20 mouse cellular contexts compared by ENCODE assay signal in the genomic region with DNA sequence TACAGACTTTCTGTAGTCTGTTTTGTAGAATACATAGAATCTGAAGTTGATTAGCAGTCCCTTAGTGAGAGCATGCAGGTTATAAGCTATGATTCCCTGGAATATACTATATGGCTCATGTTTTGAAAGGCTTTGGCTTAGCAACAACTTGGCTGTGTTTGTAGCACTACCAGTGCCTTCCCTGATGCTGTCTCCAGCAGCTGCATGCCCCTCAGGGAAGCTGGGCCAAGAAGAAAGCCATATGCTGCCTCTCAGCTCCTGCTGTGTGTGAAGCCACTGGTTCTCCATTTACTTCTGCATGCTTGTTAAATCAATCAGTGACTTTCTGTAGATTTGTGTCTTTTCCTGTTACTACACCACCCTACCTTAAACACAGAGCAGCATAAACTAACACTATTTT.
A peak's percentile ranks its signal among the peaks of the same experiment; 100 is the strongest.
DNase-seq lines count a peak whose midpoint lies in the region; ATAC-seq and TF ChIP-seq lines count a peak whose summit lies in the region.
"Had no signal": no experiment of that assay in that cellular context is flagged by ENCODE, and none has a peak within 500 bp of the region (broad histone marks: within the 10 kb centered on the region; RNA-seq: fewer than 3 reads in every experiment).

No protein-coding gene starts in this region.

- H3K4me2 ChIP-seq in liver, embryonic 11.5 days = no peak overlapping the region
- H3K4me2 ChIP-seq: heart, embryonic 13.5 days; liver, embryonic 13.5 days; neural tube, embryonic 12.5 days had no signal

- peak overlapping the region; percentile 63 for H3K27ac ChIP-seq in layer of hippocampus, adult 2 months
- no peak overlapping the region for H3K27ac ChIP-seq in liver, embryonic 11.5 days (ENCODE audit: low read depth, low read length)
- H3K27ac ChIP-seq: gastrocnemius, adult 2 months; heart, embryonic 13.5 days; limb, embryonic 10.5 days; liver, embryonic 13.5 days; neural tube, embryonic 12.5 days had no signal

- ATAC-seq in liver, embryonic 11.5 days (replicated peaks; ENCODE audit: low FRiP score) = no peak
- ATAC-seq: forebrain, embryonic 16.5 days; lung, postnatal 0 days; Patski had no signal

- H3K9ac ChIP-seq in liver, embryonic 11.5 days (ENCODE audit: low read depth, low read length) = no peak overlapping the region
- H3K9ac ChIP-seq: heart, embryonic 13.5 days; liver, embryonic 13.5 days; neural tube, embryonic 12.5 days had no signal

- no peak for TF ChIP-seq POLR2A in brain, embryonic 14.5 days (IDR thresholded peaks at IDR 0.05; ENCODE audit: borderline replicate concordance, extremely low read depth, insufficient read depth, insufficient read length, poor library complexity, severe bottlenecking)

- no peak for TF ChIP-seq CTCF in layer of hippocampus, adult 2 months (conservative IDR thresholded peaks at IDR 0.05)
- no peak for TF ChIP-seq CTCF in brain, embryonic 14.5 days (IDR thresholded peaks at IDR 0.05; ENCODE audit: borderline replicate concordance, extremely low read depth, insufficient read depth, insufficient read length)

- H3K36me3 ChIP-seq in liver, embryonic 11.5 days (ENCODE audit: control insufficient read depth, insufficient read depth, low read length) = no peaks in the 10 kb centered on the region
- H3K36me3 ChIP-seq: heart, embryonic 13.5 days; limb, embryonic 10.5 days; liver, embryonic 13.5 days; neural tube, embryonic 12.5 days had no signal

- no peaks in the 10 kb centered on the region for H3K9me3 ChIP-seq in liver, embryonic 11.5 days (ENCODE audit: control insufficient read depth, low read length)
- H3K9me3 ChIP-seq: heart, embryonic 13.5 days; limb, embryonic 10.5 days; neural tube, embryonic 12.5 days had no signal

- no peak for DNase-seq in layer of hippocampus, adult 2 months (ENCODE audit: low spot score in 2 of 2)
- no peak for DNase-seq in layer of hippocampus, adult 8-10 months (ENCODE audit: low spot score in 2 of 2)
- peak; percentile 57 for DNase-seq in brain, embryonic 14.5 days (ENCODE audit: low read depth)
- peak; percentile 76 for DNase-seq in cerebellum, adult 11-12 months
- DNase-seq in cerebellum, postnatal 25 days = peak; percentile 71 to 74
- DNase-seq in liver, embryonic 11.5 days (ENCODE audit: low spot score) = no peak
- no peak for DNase-seq in gastrocnemius, postnatal 25 days
- DNase-seq: adrenal gland, postnatal 25 days; gastrocnemius, adult 2 months; heart, adult 11 months; heart, postnatal 36 days; liver, embryonic 13.5 days; right cerebral cortex, postnatal 4 days had no signal

- no peak overlapping the region for H3K4me3 ChIP-seq in layer of hippocampus, adult 2 months
- H3K4me3 ChIP-seq in liver, embryonic 11.5 days (ENCODE audit: low read depth, low read length) = no peak overlapping the region
- H3K4me3 ChIP-seq: erythroblast, embryonic 14.5 days; gastrocnemius, adult 2 months; heart, embryonic 13.5 days; limb, embryonic 10.5 days; liver, embryonic 13.5 days; neural tube, embryonic 12.5 days had no signal

- no peaks in the 10 kb centered on the region for H3K27me3 ChIP-seq in liver, embryonic 11.5 days (replicated peaks; ENCODE audit: control insufficient read depth, insufficient read depth, low read length)
- H3K27me3 ChIP-seq: heart, embryonic 13.5 days; liver, embryonic 13.5 days; neural tube, embryonic 12.5 days had no signal

- no peaks in the 10 kb centered on the region for H3K4me1 ChIP-seq in liver, embryonic 11.5 days (replicated peaks; ENCODE audit: control insufficient read depth, insufficient read depth, low read length)
- H3K4me1 ChIP-seq: heart, embryonic 13.5 days; limb, embryonic 10.5 days; liver, embryonic 13.5 days had no signal

Comparison
In these comparisons a context has a peak if more than half of its experiments do, and no peak if none do; other contexts are left out.
1. DNase-seq: peak in brain, embryonic 14.5 days (single experiment), cerebellum, adult 11-12 months (single experiment) and cerebellum, postnatal 25 days (2 of 2); none in layer of hippocampus, adult 2 months (0 of 2), layer of hippocampus, adult 8-10 months (0 of 2), liver, embryonic 11.5 days (single experiment) and gastrocnemius, postnatal 25 days (single experiment).